Mouse (Mus musculus) left cerebral cortex, postnatal 36 days (tissue): ENCODE measurements at regions not wholly inside any gene's neighbourhood (a gene's known extent, or its start where the extent isn't known, plus 50 kb on each side); places are given as distances from the start of the nearest gene placed in this dataset.

Experiments
- DNase-seq, 2 experiments: peaks; one replicate each; pipeline ENCODE4 v3.0.0; 2021 to 2022; ENCODE audit warnings: low spot score in 2 of 2, mixed read lengths in 1 of 2
- intact Hi-C: fragments of 180-260 bp; cut with DNase I; formaldehyde crosslinking; loops from one replicate; pipeline ENCODE4 v1.15.1; 2025

DNA sequence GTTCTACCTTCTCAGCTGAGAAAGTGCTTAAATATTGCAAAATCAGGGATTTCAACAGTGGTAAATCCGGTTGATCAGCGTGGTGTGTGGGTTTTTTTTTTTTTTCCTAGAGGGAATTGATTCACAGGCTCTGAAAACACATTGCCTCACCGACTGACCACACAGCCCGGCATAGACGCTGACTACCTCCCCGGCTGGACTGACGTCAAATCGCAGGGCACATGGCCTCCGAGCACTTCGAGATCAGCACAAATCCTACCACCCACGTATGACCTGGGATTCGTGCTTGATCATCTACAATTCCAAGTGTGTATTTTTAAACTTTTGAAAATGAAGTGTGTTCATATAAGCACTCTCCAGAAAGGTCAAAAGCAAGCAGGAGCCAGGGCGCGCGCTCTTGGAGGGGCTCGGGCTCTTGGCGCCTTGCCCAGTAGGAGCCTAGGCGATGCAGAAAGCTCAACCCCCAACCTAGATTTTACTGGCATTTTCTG, 300.7 kb upstream of the Ppargc1a start:
- no peak for DNase-seq
- intact Hi-C loops, result no loop called here

GRCm38 (mm10) chr5:51866002-51866401, 298.5 kb upstream of the Ppargc1a start:
- intact Hi-C loops, result no loop called here
- no peak for DNase-seq

GRCm38 (mm10) chr5:51860496-51860895, 293.0 kb upstream of the Ppargc1a start:
- DNase-seq, result no peak
- intact Hi-C loops, result no loop called here

DNA sequence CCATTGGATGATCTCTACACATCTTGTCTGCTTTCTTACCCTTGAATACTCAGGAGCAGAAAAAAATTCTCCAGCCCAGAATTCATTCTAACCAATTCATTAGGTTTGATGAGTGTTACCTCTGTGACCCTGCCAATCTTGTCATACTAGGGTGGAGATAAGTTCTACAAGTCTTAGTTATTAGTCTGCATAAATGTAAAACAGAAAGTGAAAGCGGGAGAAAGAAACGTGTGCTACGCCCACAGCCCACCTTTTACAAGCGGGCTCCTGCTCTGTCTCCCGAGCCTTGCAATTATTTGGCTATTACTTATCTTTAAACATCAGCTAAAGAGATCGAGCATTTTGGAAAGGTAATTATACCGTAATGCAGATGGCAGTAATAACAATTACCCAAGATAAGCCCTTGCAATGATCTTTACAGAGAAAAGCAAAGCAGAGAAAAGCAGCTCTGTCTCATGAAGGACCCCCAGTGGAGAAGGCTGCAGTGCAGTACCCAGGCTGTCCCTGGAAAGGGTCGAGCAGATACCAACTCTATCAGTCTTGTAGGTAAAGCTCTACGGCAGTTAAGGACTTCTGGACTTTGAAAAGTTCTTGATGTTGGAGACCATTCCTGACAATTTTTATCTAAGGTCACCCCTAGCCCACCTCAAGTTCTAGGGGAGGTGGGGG, 286.1 kb upstream of the Ppargc1a start:
- no peak for DNase-seq
- intact Hi-C loops, result no loop called here

DNA sequence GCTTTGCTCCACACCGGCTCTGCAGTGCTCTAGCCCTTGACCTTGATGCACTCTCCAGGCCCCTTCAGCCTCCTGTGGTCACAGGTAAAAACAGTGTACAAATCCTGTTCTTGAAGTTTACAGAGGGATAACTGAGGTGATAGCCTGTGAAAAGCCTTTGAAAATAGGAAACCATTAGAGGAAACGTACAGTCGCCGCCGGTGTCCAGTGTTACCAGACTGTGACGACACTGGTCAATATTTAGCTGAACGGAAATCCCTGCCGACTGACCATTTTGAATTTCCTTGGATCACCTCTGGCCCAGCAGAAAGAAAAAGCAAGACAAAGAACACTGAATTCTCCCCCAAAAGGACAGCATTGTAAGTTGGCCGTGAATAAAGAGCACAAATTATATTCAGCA, 282.6 kb upstream of the Ppargc1a start:
- no peak for DNase-seq

GRCm38 (mm10) chr5:51849236-51849635, 281.7 kb upstream of the Ppargc1a start:
- no peak for DNase-seq
- intact Hi-C loops, result no loop called here

More for the DNA sequence above, 282.6 kb upstream of the Ppargc1a start:
- intact Hi-C loops, result no loop called here

DNA sequence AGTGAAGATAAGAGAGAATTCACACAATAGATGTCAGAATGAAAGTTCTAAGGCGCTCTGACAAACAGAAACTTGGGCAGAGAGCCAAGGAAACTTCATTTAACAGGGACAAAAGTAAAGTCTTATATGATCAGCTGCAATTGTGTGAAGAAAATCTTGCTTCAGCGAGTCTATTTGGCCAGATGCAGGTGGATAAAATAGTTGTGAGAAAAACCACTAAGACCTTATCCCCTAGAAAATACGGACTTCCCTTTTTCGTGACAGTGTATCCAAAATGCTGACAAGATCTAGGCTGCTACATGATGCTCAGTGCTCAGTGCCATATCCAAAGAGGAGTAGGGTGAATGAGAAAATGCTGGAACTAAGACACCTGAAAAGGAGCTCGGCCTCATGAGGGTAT, 274.7 kb upstream of the Ppargc1a start:
- no peak for DNase-seq
- intact Hi-C loops, result no loop called here

DNA sequence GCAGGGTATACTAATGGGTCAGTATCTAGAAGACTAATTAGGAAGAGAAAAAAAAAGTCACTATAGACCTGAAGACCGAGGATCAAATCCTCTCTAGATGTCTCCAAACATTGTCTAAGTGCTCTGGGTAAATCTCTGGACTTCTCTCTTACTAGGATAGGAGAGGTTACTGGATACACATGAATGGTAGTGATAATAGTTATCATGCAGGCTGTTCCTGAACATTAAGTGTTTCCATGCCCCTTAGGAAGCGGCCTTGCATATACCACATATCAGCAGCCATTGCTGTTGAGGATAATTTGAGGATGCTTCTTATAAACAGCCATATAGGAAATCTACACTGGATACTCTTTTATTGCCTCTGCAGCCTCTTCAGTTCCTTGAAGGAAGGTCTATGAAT, 274.2 kb upstream of the Ppargc1a start:
- intact Hi-C loops, result no loop called here
- no peak for DNase-seq

DNA sequence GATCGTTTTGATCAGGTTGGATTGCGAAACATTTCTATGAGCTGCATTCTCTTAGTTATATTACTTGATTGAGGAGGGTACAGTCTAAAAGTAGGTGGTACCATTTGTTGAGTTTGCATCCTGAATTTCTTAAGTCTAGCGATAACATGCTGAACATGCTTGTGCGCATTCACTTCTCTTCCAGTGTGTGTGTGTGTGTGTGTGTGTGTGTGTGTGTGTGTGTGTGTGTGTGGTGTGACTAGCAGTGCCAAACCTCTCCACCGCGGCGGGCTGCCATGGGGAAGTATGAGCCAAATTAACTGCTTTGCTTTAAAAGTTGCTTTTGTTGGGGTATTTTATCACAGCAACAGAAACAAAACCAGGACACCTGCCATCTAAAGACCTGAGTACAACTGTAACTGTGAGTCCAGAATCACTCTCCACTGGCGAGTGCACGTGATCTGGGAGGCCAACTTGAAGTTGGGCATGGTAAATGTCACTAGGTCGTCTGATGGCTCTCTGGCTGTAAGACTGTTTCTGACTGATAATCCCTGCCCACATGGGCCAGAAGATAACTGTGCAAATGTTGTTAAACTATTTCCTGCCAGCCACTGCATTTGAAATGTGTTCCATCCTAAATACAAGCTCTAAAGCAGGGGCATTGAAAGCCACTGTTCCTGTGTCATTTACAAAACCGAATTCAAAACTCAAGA, 273.3 kb upstream of the Ppargc1a start:
- DNase-seq, result no peak
- intact Hi-C loops, result no loop called here

DNA sequence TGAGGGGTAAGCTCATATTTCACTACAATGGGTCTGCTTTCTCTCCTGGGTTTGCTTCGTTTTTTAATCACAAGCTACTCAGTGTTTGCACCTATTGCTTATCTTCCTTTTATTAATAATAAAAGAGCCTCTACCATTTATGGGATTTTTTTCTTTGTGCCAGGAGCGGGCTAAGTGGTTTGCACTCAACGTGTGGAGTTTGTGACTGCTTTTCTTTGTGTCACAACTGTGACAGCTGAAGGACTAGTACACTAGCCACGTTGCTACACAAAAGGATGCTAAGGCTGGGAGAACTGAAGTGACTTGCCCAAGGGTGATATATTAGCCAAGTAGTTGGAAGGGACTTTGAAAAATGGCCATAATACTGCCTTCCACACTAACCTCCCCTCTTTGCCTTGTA, 271.8 kb upstream of the Ppargc1a start:
- intact Hi-C loops, result no loop called here
- no peak for DNase-seq

GRCm38 (mm10) chr5:51830551-51830950, 263.0 kb upstream of the Ppargc1a start:
- intact Hi-C loops, result no loop called here

GRCm38 (mm10) chr5:51830015-51830414, 262.5 kb upstream of the Ppargc1a start:
- no peak for DNase-seq
- intact Hi-C loops, result no loop called here

More at GRCm38 (mm10) chr5:51830551-51830950, 263.0 kb upstream of the Ppargc1a start:
- DNase-seq, result no peak

GRCm38 (mm10) chr5:51829606-51830005, 262.1 kb upstream of the Ppargc1a start:
- DNase-seq, result no peak
- intact Hi-C loops, result no loop called here

DNA sequence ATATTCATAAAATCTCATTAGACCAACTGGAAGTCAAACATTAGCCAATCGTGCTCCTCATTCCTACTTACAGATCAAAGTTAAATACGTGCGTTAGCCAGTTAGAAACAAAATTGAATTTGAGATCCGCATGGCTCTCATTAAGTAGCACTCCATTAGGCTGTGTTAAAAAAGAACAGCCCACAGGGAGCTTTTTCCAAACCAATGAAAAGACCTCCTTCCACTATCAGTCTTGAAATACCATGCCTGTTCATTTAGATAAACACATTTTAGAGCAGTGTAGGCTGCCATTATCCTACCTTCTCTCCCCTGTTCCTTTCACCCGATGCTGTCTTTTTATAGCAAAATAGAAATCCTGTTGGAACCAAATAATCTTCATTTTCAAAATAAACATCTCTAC, 261.5 kb upstream of the Ppargc1a start:
- intact Hi-C loops, result no loop called here
- DNase-seq, result no peak

- intact Hi-C loops, result no loop called here
- DNase-seq, result no peak
These were observed 258.7 kb upstream of the Ppargc1a start for GRCm38 (mm10) chr5:51826269-51826668.

GRCm38 (mm10) chr5:51825584-51826088, 258.1 kb upstream of the Ppargc1a start:
- DNase-seq, result no peak
- intact Hi-C loops, result no loop called here

DNA sequence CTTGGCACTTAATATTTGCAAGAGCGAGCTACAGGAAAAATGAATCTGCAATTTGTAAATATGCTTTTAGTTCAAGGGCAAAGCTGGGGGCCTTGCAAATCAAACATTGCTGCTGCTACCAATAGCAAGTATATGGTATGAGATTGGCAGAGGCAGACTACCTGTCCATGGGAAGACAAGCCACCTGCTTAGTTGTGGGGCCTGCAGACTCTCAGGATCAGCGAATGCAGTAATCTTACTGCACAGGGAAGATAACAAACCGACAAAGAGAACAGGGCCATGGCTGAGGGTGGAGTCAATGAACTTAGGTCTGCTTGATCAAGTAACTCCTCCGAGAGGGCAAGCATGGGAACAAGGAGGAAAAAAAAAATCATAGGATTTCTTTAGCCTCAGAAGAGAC, 257.2 kb upstream of the Ppargc1a start:
- intact Hi-C loops, result no loop called here
- no peak for DNase-seq

GRCm38 (mm10) chr5:51823657-51824056, 256.1 kb upstream of the Ppargc1a start:
- no peak for DNase-seq
- intact Hi-C loops, result no loop called here

DNA sequence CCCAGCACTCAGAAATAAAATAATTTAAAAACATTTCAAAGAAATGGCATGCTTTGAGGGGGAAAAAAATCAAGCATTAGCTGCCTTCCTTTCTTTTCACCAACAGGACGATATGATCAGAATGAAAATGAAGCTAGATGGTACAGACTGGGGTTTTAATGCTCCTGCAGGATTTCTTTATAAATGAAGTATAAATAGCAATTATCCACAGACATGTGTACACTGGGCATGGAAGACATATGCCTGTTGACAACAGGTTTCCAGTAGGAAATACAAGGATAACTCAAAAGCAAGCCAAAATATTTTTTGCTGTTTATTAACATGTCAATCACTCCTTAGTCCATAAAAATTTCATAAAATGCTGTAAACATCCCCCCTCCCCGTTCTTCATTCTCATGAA, 248.7 kb upstream of the Ppargc1a start:
- DNase-seq, result no peak
- intact Hi-C loops, result no loop called here

GRCm38 (mm10) chr5:51811728-51812127, 244.2 kb upstream of the Ppargc1a start:
- no peak for DNase-seq
- intact Hi-C loops, result no loop called here

- DNase-seq, result peak in 1 of 2 experiments; percentile 20
- intact Hi-C loops, result no loop called here
These were observed 234.0 kb upstream of the Ppargc1a start for GRCm38 (mm10) chr5:51801486-51801885.
